Mouse (Mus musculus) spleen, adult 2 months (tissue): ENCODE data around the gene Gm11084.

Experiments used
- CTCF ChIP-seq: fragments of 200-500 bp; IDR thresholded peaks from 2 replicates; pipeline ENCODE4 v1.5.1; 2011; ENCODE audit warnings: mild to moderate bottlenecking, inconsistent platforms; ENCODE audit not compliant: insufficient read depth, insufficient read length, insufficient replicate concordance; ENCODE audit errors: extremely low read depth
- POLR2A ChIP-seq: fragments of 200-500 bp; IDR thresholded peaks from 2 replicates; pipeline ENCODE4 v1.6.1; 2011; ENCODE audit warnings: low read depth, low read length, inconsistent platforms

GRCm38 (mm10) chr2:72984806-72985205 is 1.7 kb downstream of the Gm11084 start:
- TF ChIP-seq CTCF = no peak
- no peak for TF ChIP-seq POLR2A
